Mouse (Mus musculus) embryonic fibroblast, embryonic 13.5 days (primary cell): ENCODE measurements around the gene Gstm1.

Experiments
- CTCF ChIP-seq: IDR thresholded peaks from 2 replicates; pipeline ENCODE4 v1.5.1; 2011; ENCODE audit warnings: mild to moderate bottlenecking, control low read depth, low read length, moderate library complexity, borderline replicate concordance; ENCODE audit not compliant: insufficient read depth
- POLR2A ChIP-seq: IDR thresholded peaks from 2 replicates; pipeline ENCODE4 v1.6.1; 2011; ENCODE audit warnings: low read depth, mild to moderate bottlenecking, control low read depth, low read length, moderate library complexity

- TF ChIP-seq CTCF: no peak
- TF ChIP-seq POLR2A: no peak
Observed at GRCm38 (mm10) chr3:108032113-108032512, 14.3 kb upstream of the Gstm1 start.
